Mouse (Mus musculus): ENCODE measurements around the gene Atp1a3. TPM values are rescaled to one million over a fixed set of nuclear protein-coding genes. Genes with fewer than 3 reads are reported as not detected.

Gene Atp1a3
- polyA plus RNA-seq, 1 experiment from 2014 or later: 6.8 TPM

- Histone ChIP-seq H3K9me3 (replicated peaks; ENCODE audit: control insufficient read depth, low read length) (no peaks in the 10 kb centered on the region), H3K4me3 (ENCODE audit: low read depth, low read length) (no peak overlapping the region), H3K27ac (replicated peaks; ENCODE audit: low read depth, low read length) (no peak overlapping the region), H3K4me1 (ENCODE audit: control insufficient read depth, insufficient read depth, low read length) (no peaks in the 10 kb centered on the region), H3K36me3 (replicated peaks; ENCODE audit: control insufficient read depth, insufficient read depth, low read depth, low read length) (no peaks in the 10 kb centered on the region; the same call in 1 of the 2 replicates), H3K4me2 (ENCODE audit: low read depth, low read length) (no peak overlapping the region), H3K9ac (replicated peaks; ENCODE audit: low read length) (no peak overlapping the region), H3K27me3 (ENCODE audit: control insufficient read depth, insufficient read depth, low read length) (no peaks in the 10 kb centered on the region)
- ATAC-seq (replicated peaks; ENCODE audit: insufficient number of reproducible peaks, low FRiP score, low TSS enrichment, low read depth): no peak
- WGBS: 64% methylated on average over 3 of the region's 3 CpGs
- DNase-seq (ENCODE audit: low spot score): no peak
Measured at GRCm38 (mm10) chr7:25031528-25031927, 25.8 kb upstream of the Atp1a3 start.

GRCm38 (mm10) chr7:25030032-25030753 is 24.4 kb upstream of the Atp1a3 start:
- peak; percentile 91 for DNase-seq (ENCODE audit: low spot score)
- WGBS: 52% methylated on average over 5 of the region's 5 CpGs
- no peak overlapping the region for H3K4me3 ChIP-seq (ENCODE audit: low read depth, low read length)
- no peak overlapping the region for H3K9ac ChIP-seq (replicated peaks; ENCODE audit: low read length)
- H3K4me2 ChIP-seq (ENCODE audit: low read depth, low read length): no peak overlapping the region
- H3K9me3 ChIP-seq (replicated peaks; ENCODE audit: control insufficient read depth, low read length): no peaks in the 10 kb centered on the region
- H3K4me1 ChIP-seq (ENCODE audit: control insufficient read depth, insufficient read depth, low read length): no peaks in the 10 kb centered on the region
- ATAC-seq (replicated peaks; ENCODE audit: insufficient number of reproducible peaks, low FRiP score, low TSS enrichment, low read depth): no peak
- H3K36me3 ChIP-seq (replicated peaks; ENCODE audit: control insufficient read depth, insufficient read depth, low read depth, low read length): no peaks in the 10 kb centered on the region; the same call in 1 of the 2 replicates
- H3K27me3 ChIP-seq (ENCODE audit: control insufficient read depth, insufficient read depth, low read length): no peaks in the 10 kb centered on the region
- H3K27ac ChIP-seq (replicated peaks; ENCODE audit: low read depth, low read length): no peak overlapping the region

- no peak overlapping the region for H3K9ac ChIP-seq (replicated peaks; ENCODE audit: low read length)
- H3K4me2 ChIP-seq (ENCODE audit: low read depth, low read length): no peak overlapping the region
- DNase-seq (ENCODE audit: low spot score): no peak
- no peak overlapping the region for H3K27ac ChIP-seq (replicated peaks; ENCODE audit: low read depth, low read length)
- H3K4me3 ChIP-seq (ENCODE audit: low read depth, low read length): no peak overlapping the region
- no peaks in the 10 kb centered on the region for H3K4me1 ChIP-seq (ENCODE audit: control insufficient read depth, insufficient read depth, low read length)
- H3K9me3 ChIP-seq (replicated peaks; ENCODE audit: control insufficient read depth, low read length): no peaks in the 10 kb centered on the region
- no peaks in the 10 kb centered on the region for H3K27me3 ChIP-seq (ENCODE audit: control insufficient read depth, insufficient read depth, low read length)
- H3K36me3 ChIP-seq (replicated peaks; ENCODE audit: control insufficient read depth, insufficient read depth, low read depth, low read length): no peaks in the 10 kb centered on the region; the same call in 1 of the 2 replicates
- WGBS: 65% methylated on average over 7 of the region's 7 CpGs
- ATAC-seq (replicated peaks; ENCODE audit: insufficient number of reproducible peaks, low FRiP score, low TSS enrichment, low read depth): no peak
Measured at GRCm38 (mm10) chr7:25026452-25026851, 20.7 kb upstream of the Atp1a3 start.

GRCm38 (mm10) chr7:25025855-25026439 is 20.2 kb upstream of the Atp1a3 start:
- peak; percentile 26 for DNase-seq (ENCODE audit: low spot score)
- Histone ChIP-seq H3K27ac (replicated peaks; ENCODE audit: low read depth, low read length) (no peak overlapping the region), H3K4me2 (ENCODE audit: low read depth, low read length) (no peak overlapping the region), H3K36me3 (replicated peaks; ENCODE audit: control insufficient read depth, insufficient read depth, low read depth, low read length) (no peaks in the 10 kb centered on the region; the same call in 1 of the 2 replicates), H3K9ac (replicated peaks; ENCODE audit: low read length) (no peak overlapping the region), H3K9me3 (replicated peaks; ENCODE audit: control insufficient read depth, low read length) (no peaks in the 10 kb centered on the region), H3K4me3 (ENCODE audit: low read depth, low read length) (no peak overlapping the region), H3K27me3 (ENCODE audit: control insufficient read depth, insufficient read depth, low read length) (no peaks in the 10 kb centered on the region), H3K4me1 (ENCODE audit: control insufficient read depth, insufficient read depth, low read length) (no peaks in the 10 kb centered on the region)
- 54% methylated on average over 10 of the region's 10 CpGs for WGBS
- no peak for ATAC-seq (replicated peaks; ENCODE audit: insufficient number of reproducible peaks, low FRiP score, low TSS enrichment, low read depth)

- H3K9ac ChIP-seq (replicated peaks; ENCODE audit: low read length): no peak overlapping the region
- no peak for DNase-seq (ENCODE audit: low spot score)
- H3K4me1 ChIP-seq (ENCODE audit: control insufficient read depth, insufficient read depth, low read length): peaks cover 3% of the 10 kb centered on the region; the same call in 1 of the 2 replicates
- ATAC-seq (replicated peaks; ENCODE audit: insufficient number of reproducible peaks, low FRiP score, low TSS enrichment, low read depth): no peak
- no peaks in the 10 kb centered on the region for H3K9me3 ChIP-seq (replicated peaks; ENCODE audit: control insufficient read depth, low read length)
- H3K36me3 ChIP-seq (replicated peaks; ENCODE audit: control insufficient read depth, insufficient read depth, low read depth, low read length): no peaks in the 10 kb centered on the region; the same call in 1 of the 2 replicates
- H3K4me2 ChIP-seq (ENCODE audit: low read depth, low read length): no peak overlapping the region
- H3K27ac ChIP-seq (replicated peaks; ENCODE audit: low read depth, low read length): no peak overlapping the region
- H3K4me3 ChIP-seq (ENCODE audit: low read depth, low read length): no peak overlapping the region
- H3K27me3 ChIP-seq (ENCODE audit: control insufficient read depth, insufficient read depth, low read length): peaks cover 54% of the 10 kb centered on the region
- WGBS: 69% methylated on average over 7 of the region's 7 CpGs
Measured at GRCm38 (mm10) chr7:25011592-25011991, 5.8 kb upstream of the Atp1a3 start.

- no peak for ATAC-seq (replicated peaks; ENCODE audit: insufficient number of reproducible peaks, low FRiP score, low TSS enrichment, low read depth)
- Histone ChIP-seq H3K4me3 (ENCODE audit: low read depth, low read length) (peak overlapping the region; percentile 37), H3K4me2 (ENCODE audit: low read depth, low read length) (peak overlapping the region; percentile 74), H3K9me3 (replicated peaks; ENCODE audit: control insufficient read depth, low read length) (no peaks in the 10 kb centered on the region), H3K36me3 (replicated peaks; ENCODE audit: control insufficient read depth, insufficient read depth, low read depth, low read length) (no peaks in the 10 kb centered on the region; the same call in 1 of the 2 replicates), H3K27me3 (ENCODE audit: control insufficient read depth, insufficient read depth, low read length) (peaks cover 65% of the 10 kb centered on the region), H3K27ac (replicated peaks; ENCODE audit: low read depth, low read length) (no peak overlapping the region), H3K9ac (replicated peaks; ENCODE audit: low read length) (peak overlapping the region; percentile 43), H3K4me1 (ENCODE audit: control insufficient read depth, insufficient read depth, low read length) (peaks cover 6% of the 10 kb centered on the region)
- 1% methylated on average over 88 of the region's 97 CpGs for WGBS
- DNase-seq (ENCODE audit: low spot score): peak; percentile 79
Measured at GRCm38 (mm10) chr7:25010090-25010913, 4.5 kb upstream of the Atp1a3 start.

- Histone ChIP-seq H3K27me3 (ENCODE audit: control insufficient read depth, insufficient read depth, low read length) (peaks cover 66% of the 10 kb centered on the region), H3K27ac (replicated peaks; ENCODE audit: low read depth, low read length) (no peak overlapping the region), H3K36me3 (replicated peaks; ENCODE audit: control insufficient read depth, insufficient read depth, low read depth, low read length) (no peaks in the 10 kb centered on the region; the same call in 1 of the 2 replicates), H3K9me3 (replicated peaks; ENCODE audit: control insufficient read depth, low read length) (no peaks in the 10 kb centered on the region), H3K9ac (replicated peaks; ENCODE audit: low read length) (no peak overlapping the region), H3K4me1 (ENCODE audit: control insufficient read depth, insufficient read depth, low read length) (peaks cover 7% of the 10 kb centered on the region), H3K4me3 (ENCODE audit: low read depth, low read length) (no peak overlapping the region), H3K4me2 (ENCODE audit: low read depth, low read length) (no peak overlapping the region)
- ATAC-seq (replicated peaks; ENCODE audit: insufficient number of reproducible peaks, low FRiP score, low TSS enrichment, low read depth): no peak
- DNase-seq (ENCODE audit: low spot score): peak; percentile 21
- WGBS: 6% methylated on average over 20 of the region's 20 CpGs
Measured at GRCm38 (mm10) chr7:25009099-25009700, 3.4 kb upstream of the Atp1a3 start.
